Mouse (Mus musculus) testis, adult 2 months (tissue): Measurements from ENCODE around the gene Dlx1.

Source experiments
- CTCF ChIP-seq: fragments of 200-500 bp; IDR thresholded peaks from 2 replicates; pipeline ENCODE4 v1.5.1; 2012; ENCODE audit warnings: low read depth, mild to moderate bottlenecking, inconsistent platforms, low read length, moderate library complexity; ENCODE audit not compliant: control insufficient read depth, insufficient read depth, insufficient replicate concordance
- POLR2A ChIP-seq: fragments of 200-500 bp; IDR thresholded peaks from 2 replicates; pipeline ENCODE4 v1.6.1; 2012; ENCODE audit warnings: low read depth, mild to moderate bottlenecking, inconsistent platforms, low read length, moderate library complexity; ENCODE audit not compliant: control insufficient read depth

- TF ChIP-seq POLR2A (no peak), CTCF (no peak)
Measured at GRCm38 (mm10) chr2:71512326-71512725, 15.6 kb upstream of the Dlx1 start.
